Mouse (Mus musculus) MEL (cell line): ENCODE results near the gene Mt2. TPM values are rescaled to one million over a fixed set of nuclear protein-coding genes. Genes with fewer than 3 reads are reported as not detected.

Experiments used
- DNase-seq: peaks from one replicate; pipeline ENCODE4 v3.0.0; 2011; ENCODE audit warnings: low read depth, low spot score
- H3K27ac ChIP-seq: 2 replicates; pipeline ENCODE4 v1.5.1; 2012; ENCODE audit warnings: low read depth, mild to moderate bottlenecking, control low read depth, low read length, moderate library complexity; ENCODE audit not compliant: control insufficient read depth
- H3K27me3 ChIP-seq, 2 experiments: fragments of 150-350 bp in 1 of 2; sonication (generic) in 1 of 2; 2 replicates each; pipeline ENCODE4 v1.6.1; 2012; ENCODE audit warnings: low read length in 2 of 2, mild to moderate bottlenecking in 2 of 2, improper control_type of control experiment in 1 of 2, moderate library complexity in 1 of 2; ENCODE audit not compliant: insufficient read depth in 2 of 2, control insufficient read depth in 1 of 2
- H3K36me3 ChIP-seq, 2 experiments: 2 replicates each; pipeline ENCODE4 v1.6.1; 2012 to 2014; ENCODE audit warnings: low read length in 2 of 2, improper control_type of control experiment in 1 of 2, inconsistent platforms in 1 of 2, mild to moderate bottlenecking in 1 of 2; ENCODE audit not compliant: insufficient read depth in 2 of 2, control insufficient read depth in 1 of 2
- H3K4me1 ChIP-seq, 2 experiments: fragments of 150-350 bp in 1 of 2; sonication (generic) in 1 of 2; 2 replicates each; pipeline ENCODE4 v1.6.1; 2012; ENCODE audit warnings: low read length in 2 of 2, improper control_type of control experiment in 1 of 2, mild to moderate bottlenecking in 1 of 2; ENCODE audit not compliant: insufficient read depth in 2 of 2, control insufficient read depth in 1 of 2
- H3K4me3 ChIP-seq, 2 experiments: fragments of 150-350 bp in 1 of 2; sonication (generic) in 1 of 2; 2 replicates each; pipeline ENCODE4 v1.5.1; 2012; ENCODE audit warnings: low read depth in 2 of 2, low read length in 2 of 2, mild to moderate bottlenecking in 2 of 2, moderate library complexity in 2 of 2, control low read depth in 1 of 2, improper control_type of control experiment in 1 of 2; ENCODE audit not compliant: control insufficient read depth in 1 of 2, insufficient read depth in 1 of 2
- H3K79me2 ChIP-seq: 2 replicates; pipeline ENCODE4 v1.6.1; 2012; ENCODE audit warnings: mild to moderate bottlenecking, low read length, moderate library complexity; ENCODE audit not compliant: control insufficient read depth, poor library complexity, insufficient read depth
- H3K9ac ChIP-seq: 2 replicates; pipeline ENCODE4 v1.6.1; 2012; ENCODE audit warnings: low read depth, mild to moderate bottlenecking, control low read depth, low read length, moderate library complexity; ENCODE audit not compliant: control insufficient read depth, poor library complexity, severe bottlenecking
- H3K9me3 ChIP-seq: fragments of 150-350 bp; sonication (generic); replicated peaks from 2 replicates; pipeline ENCODE4 v1.6.1; 2012; ENCODE audit warnings: mild to moderate bottlenecking, low read length, improper control_type of control experiment, moderate library complexity; ENCODE audit not compliant: insufficient read depth
- BHLHE40 ChIP-seq: IDR thresholded peaks from 2 replicates; pipeline ENCODE4 v1.6.1; 2012; ENCODE audit warnings: low read depth, mild to moderate bottlenecking, inconsistent platforms, low read length, improper control_type of control experiment, borderline replicate concordance
- CHD1 ChIP-seq: IDR thresholded peaks from 2 replicates; pipeline ENCODE4 v1.6.1; 2012; ENCODE audit warnings: low read depth, mild to moderate bottlenecking, inconsistent platforms, low read length, improper control_type of control experiment
- CHD2 ChIP-seq: IDR thresholded peaks from 2 replicates; pipeline ENCODE4 v1.6.1; 2011; ENCODE audit warnings: low read length, improper control_type of control experiment
- CTCF ChIP-seq, 3 experiments: IDR thresholded peaks in 2 of 3; conservative IDR thresholded peaks in 1 of 3; 2 replicates each; pipeline ENCODE4 v1.5.1; 2011 to 2012; ENCODE audit warnings: low read length in 3 of 3, low read depth in 2 of 3, mild to moderate bottlenecking in 2 of 3, improper control_type of control experiment in 1 of 3, inconsistent platforms in 1 of 3, mixed read lengths in 1 of 3, moderate library complexity in 1 of 3; ENCODE audit not compliant: control insufficient read depth in 1 of 3, insufficient read depth in 1 of 3, poor library complexity in 1 of 3, severe bottlenecking in 1 of 3
- E2F4 ChIP-seq: IDR thresholded peaks from 2 replicates; pipeline ENCODE4 v1.6.1; 2011; ENCODE audit warnings: low read depth, low read length, improper control_type of control experiment, borderline replicate concordance
- ELF1 ChIP-seq: IDR thresholded peaks from 2 replicates; pipeline ENCODE4 v1.6.1; 2014; ENCODE audit warnings: low read depth, mild to moderate bottlenecking, inconsistent platforms, low read length, improper control_type of control experiment, moderate library complexity
- EP300 ChIP-seq, 2 experiments: IDR thresholded peaks; 2 replicates each; pipeline ENCODE4 v1.6.1; 2011; ENCODE audit warnings: improper control_type of control experiment in 2 of 2, low read length in 2 of 2, low read depth in 1 of 2, mild to moderate bottlenecking in 1 of 2
- ETS1 ChIP-seq: IDR thresholded peaks from 2 replicates; pipeline ENCODE4 v1.6.1; 2012; ENCODE audit warnings: low read depth, mild to moderate bottlenecking, inconsistent platforms, low read length, improper control_type of control experiment, moderate library complexity
- GABPA ChIP-seq: IDR thresholded peaks from 2 replicates; pipeline ENCODE4 v1.6.1; 2012; ENCODE audit warnings: low read depth, mild to moderate bottlenecking, inconsistent platforms, low read length, improper control_type of control experiment, moderate library complexity
- GATA1 ChIP-seq: IDR thresholded peaks from 2 replicates; pipeline ENCODE4 v1.6.1; 2011; ENCODE audit warnings: low read depth, low read length, improper control_type of control experiment
- HCFC1 ChIP-seq: IDR thresholded peaks from 2 replicates; pipeline ENCODE4 v1.6.1; 2012; ENCODE audit warnings: low read depth, mild to moderate bottlenecking, inconsistent platforms, low read length, improper control_type of control experiment, moderate library complexity
- MAFK ChIP-seq: IDR thresholded peaks from 2 replicates; pipeline ENCODE4 v1.6.1; 2011; ENCODE audit warnings: low read depth, mild to moderate bottlenecking, low read length, improper control_type of control experiment, borderline replicate concordance
- MAX ChIP-seq: IDR thresholded peaks from 2 replicates; pipeline ENCODE4 v1.6.1; 2011; ENCODE audit warnings: low read length, improper control_type of control experiment
- MEF2A ChIP-seq: IDR thresholded peaks from 2 replicates; pipeline ENCODE4 v1.6.1; 2014; ENCODE audit warnings: low read depth, mild to moderate bottlenecking, inconsistent platforms, low read length, improper control_type of control experiment; ENCODE audit not compliant: poor library complexity, insufficient replicate concordance, severe bottlenecking; ENCODE audit errors: extremely low read depth
- MXI1 ChIP-seq: IDR thresholded peaks from 2 replicates; pipeline ENCODE4 v1.6.1; 2011; ENCODE audit warnings: mild to moderate bottlenecking, low read depth, low read length, improper control_type of control experiment
- MYB ChIP-seq: IDR thresholded peaks from 2 replicates; pipeline ENCODE4 v1.6.1; 2011; ENCODE audit warnings: mild to moderate bottlenecking, low read depth, low read length, improper control_type of control experiment
- MYC ChIP-seq: IDR thresholded peaks from 2 replicates; pipeline ENCODE4 v1.6.1; 2011; ENCODE audit warnings: low read depth, mild to moderate bottlenecking, low read length, improper control_type of control experiment, moderate library complexity
- NELFE ChIP-seq: IDR thresholded peaks from 2 replicates; pipeline ENCODE4 v1.6.1; 2011; ENCODE audit warnings: low read depth, low read length, improper control_type of control experiment
- POLR2A ChIP-seq, 2 experiments: IDR thresholded peaks; 2 replicates each; pipeline ENCODE4 v1.6.1; 2011 to 2012; ENCODE audit warnings: low read length in 2 of 2, mild to moderate bottlenecking in 2 of 2, control low read depth in 1 of 2, improper control_type of control experiment in 1 of 2, low read depth in 1 of 2, moderate library complexity in 1 of 2; ENCODE audit not compliant: control insufficient read depth in 1 of 2, insufficient read depth in 1 of 2, poor library complexity in 1 of 2
- POLR2AphosphoS2 ChIP-seq: IDR thresholded peaks from 2 replicates; pipeline ENCODE4 v1.6.1; 2011; ENCODE audit warnings: low read length, improper control_type of control experiment
- POLR2AphosphoS5 ChIP-seq: IDR thresholded peaks from 2 replicates; pipeline ENCODE4 v1.6.1; 2012; ENCODE audit warnings: low read depth, borderline replicate concordance, mild to moderate bottlenecking, inconsistent platforms, low read length, moderate library complexity, mixed read lengths
- RAD21 ChIP-seq: IDR thresholded peaks from 2 replicates; pipeline ENCODE4 v1.6.1; 2011; ENCODE audit warnings: mild to moderate bottlenecking, low read depth, low read length, improper control_type of control experiment
- RCOR1 ChIP-seq: IDR thresholded peaks from 2 replicates; pipeline ENCODE4 v1.6.1; 2012; ENCODE audit warnings: low read depth, mild to moderate bottlenecking, inconsistent platforms, low read length, improper control_type of control experiment
- SIN3A ChIP-seq: IDR thresholded peaks from 2 replicates; pipeline ENCODE4 v1.6.1; 2012; ENCODE audit warnings: low read length, improper control_type of control experiment, inconsistent platforms
- SMC3 ChIP-seq: IDR thresholded peaks from 2 replicates; pipeline ENCODE4 v1.6.1; 2011; ENCODE audit warnings: low read depth, low read length, improper control_type of control experiment
- TAL1 ChIP-seq: IDR thresholded peaks from 2 replicates; pipeline ENCODE4 v1.6.1; 2012; ENCODE audit warnings: mild to moderate bottlenecking, inconsistent platforms, low read length, moderate library complexity, mixed read lengths
- TBP ChIP-seq: IDR thresholded peaks from 2 replicates; pipeline ENCODE4 v1.8.0; 2011; ENCODE audit warnings: low read depth, low read length, improper control_type of control experiment
- TCF12 ChIP-seq: IDR thresholded peaks from 2 replicates; pipeline ENCODE4 v1.6.1; 2014; ENCODE audit warnings: low read depth, mild to moderate bottlenecking, inconsistent platforms, low read length, improper control_type of control experiment, moderate library complexity
- UBTF ChIP-seq: IDR thresholded peaks from 2 replicates; pipeline ENCODE4 v1.6.1; 2012; ENCODE audit warnings: low read depth, mild to moderate bottlenecking, inconsistent platforms, low read length, improper control_type of control experiment, moderate library complexity, borderline replicate concordance; ENCODE audit not compliant: insufficient read depth
- USF1 ChIP-seq: IDR thresholded peaks from 2 replicates; pipeline ENCODE4 v1.6.1; 2014; ENCODE audit warnings: low read depth, mild to moderate bottlenecking, inconsistent platforms, low read length, improper control_type of control experiment, moderate library complexity
- USF2 ChIP-seq, 2 experiments: IDR thresholded peaks; 2 replicates each; pipeline ENCODE4 v1.6.1; 2011 to 2012; ENCODE audit warnings: improper control_type of control experiment in 2 of 2, low read length in 2 of 2, borderline replicate concordance in 1 of 2, inconsistent platforms in 1 of 2, low read depth in 1 of 2, mild to moderate bottlenecking in 1 of 2; ENCODE audit not compliant: insufficient read depth in 1 of 2
- ZC3H11A ChIP-seq: IDR thresholded peaks from 2 replicates; pipeline ENCODE4 v1.6.1; 2012; ENCODE audit warnings: low read depth, mild to moderate bottlenecking, inconsistent platforms, low read length, improper control_type of control experiment
- ZKSCAN1 ChIP-seq: IDR thresholded peaks from 2 replicates; pipeline ENCODE4 v1.6.1; 2012; ENCODE audit warnings: low read depth, mild to moderate bottlenecking, inconsistent platforms, low read length, improper control_type of control experiment, moderate library complexity
- ZMIZ1 ChIP-seq: IDR thresholded peaks from 2 replicates; pipeline ENCODE4 v1.6.1; 2012; ENCODE audit warnings: low read depth, mild to moderate bottlenecking, inconsistent platforms, low read length, improper control_type of control experiment, moderate library complexity
- ZNF384 ChIP-seq: IDR thresholded peaks from 2 replicates; pipeline ENCODE4 v1.6.1; 2012; ENCODE audit warnings: low read depth, mild to moderate bottlenecking, inconsistent platforms, low read length, improper control_type of control experiment
- polyA plus RNA-seq, 2 experiments: library from polyadenylated mRNA; stranded (reverse) in 1 of 2; unstranded in 1 of 2; fragments of >175 nt in 1 of 2; fragments of >200 nt in 1 of 2; gene quantifications; 2 replicates each; pipeline versions ENCODE4 v1.2.1 to v1.2.4; 2012; ENCODE audit warnings: low replicate concordance in 2 of 2, low read depth in 1 of 2; ENCODE audit not compliant: insufficient read length in 2 of 2, insufficient read depth in 1 of 2, missing spikeins in 1 of 2
- total RNA-seq: library from RNA; depleted of rRNA; stranded (reverse); fragments of 300-350 nt; gene quantifications from 2 replicates; pipeline ENCODE4 v1.2.3, GENCODE M21; 2012; rRNA removed

Gene Mt2
- total RNA-seq, result 469 and 780 TPM in 2 replicates
- polyA plus RNA-seq, result 1,000 to 10,000 TPM in 1 of 2 experiments, not detected in 1; 2,013 TPM

GRCm38 (mm10) chr8:94172075-94172808 is at the start of gene Mt2:
Gene Mt2 (plus strand): TSS chr8:94172664.
- H3K27ac ChIP-seq, result peak within 1 kb of the TSS; percentile 88
- H3K4me1 ChIP-seq, result peaks cover 13 to 42% of the 10 kb centered on the region in 2 experiments
- H3K27me3 ChIP-seq, result no peaks in the 10 kb centered on the region
- peaks cover 0 to 32% of the 10 kb centered on the region in 2 experiments; a peak in 2 of 4 replicates for H3K36me3 ChIP-seq
- no peaks in the 10 kb centered on the region for H3K9me3 ChIP-seq
- peak within 1 kb of the TSS; percentile 74 for H3K4me3 ChIP-seq
- DNase-seq, result peak; percentile 97
- H3K9ac ChIP-seq, result peak within 1 kb of the TSS; percentile 78
- H3K79me2 ChIP-seq, result peaks cover 21% of the 10 kb centered on the region
- no peak for TF ChIP-seq RAD21
- TF ChIP-seq POLR2AphosphoS2, result peak; percentile 99; the same call in 1 of the 2 replicates
- no peak for TF ChIP-seq ZNF384
- no peak for TF ChIP-seq GATA1
- no peak for TF ChIP-seq MEF2A
- TF ChIP-seq NELFE, result peak; percentile 99; the same call in 1 of the 2 replicates
- peak in 1 of 2 experiments; percentile 99; a peak in 2 of 4 replicates for TF ChIP-seq POLR2A (IDR thresholded peaks at IDR 0.05; ENCODE audit: control insufficient read depth in 1 of 2, insufficient read depth in 1 of 2, low read depth in 1 of 2, low read length in 2 of 2, poor library complexity in 1 of 2)
- no peak for TF ChIP-seq ELF1
- no peak for TF ChIP-seq POLR2AphosphoS5
- TF ChIP-seq TCF12, result peak; percentile 58
- TF ChIP-seq E2F4, result 0 out of 2 replicates have a peak, but pooled peaks have one; percentile 33
- peak; percentile 69; the same call in 1 of the 2 replicates for TF ChIP-seq CHD1
- peak; percentile 88 for TF ChIP-seq MAX
- no peak for TF ChIP-seq ZKSCAN1
- TF ChIP-seq CTCF (IDR thresholded peaks at IDR 0.05 in 2 of 3, conservative IDR thresholded peaks at IDR 0.05 in 1 of 3; ENCODE audit: control insufficient read depth in 1 of 3, insufficient read depth in 1 of 3, low read depth in 2 of 3, low read length in 3 of 3, poor library complexity in 1 of 3, severe bottlenecking in 1 of 3), result no peak
- TF ChIP-seq UBTF, result no peak
- no peak for TF ChIP-seq ZC3H11A
- peak; percentile 90 for TF ChIP-seq MXI1
- no peak for TF ChIP-seq SMC3
- TF ChIP-seq SIN3A, result peak; percentile 77
- TF ChIP-seq EP300 (IDR thresholded peaks at IDR 0.05; ENCODE audit: low read depth in 1 of 2, low read length in 2 of 2), result no peak; a peak in 2 of 4 replicates
- peak; percentile 63; the same call in 1 of the 2 replicates for TF ChIP-seq HCFC1
- no peak for TF ChIP-seq TAL1
- no peak for TF ChIP-seq CHD2
- TF ChIP-seq MYC, result peak; percentile 81
- TF ChIP-seq USF2 (IDR thresholded peaks at IDR 0.05; ENCODE audit: borderline replicate concordance in 1 of 2, insufficient read depth in 1 of 2, low read depth in 1 of 2, low read length in 2 of 2), result peak; percentile 29 to 78; a peak in 2 of 4 replicates
- no peak for TF ChIP-seq MAFK
- peak; percentile 94 for TF ChIP-seq BHLHE40
- peak; percentile 71; the same call in 1 of the 2 replicates for TF ChIP-seq ETS1
- 0 out of 2 replicates have a peak, but pooled peaks have one; percentile 7 for TF ChIP-seq RCOR1
- peak; percentile 97 for TF ChIP-seq TBP
- TF ChIP-seq USF1, result peak; percentile 96
- no peak for TF ChIP-seq MYB
- no peak for TF ChIP-seq ZMIZ1
- no peak for TF ChIP-seq GABPA
